Mouse (Mus musculus): ENCODE measurements around the gene Eef1e1.
"Not testable (repeated sequence)": the region's sequence is repeated elsewhere in the genome, so short reads cannot be mapped to it uniquely, and the experiment has no call there.

Gene Eef1e1

GRCm38 (mm10) chr13:38658528-38659280 lies at the start of gene Eef1e1:
Eef1e1 (minus strand) TSS chr13:38659058.
- DNase-seq: peak; percentile 90 to 93

GRCm38 (mm10) chr13:38690845-38691244 lies 32.0 kb upstream of the Eef1e1 start:
- no peak for DNase-seq

DNA sequence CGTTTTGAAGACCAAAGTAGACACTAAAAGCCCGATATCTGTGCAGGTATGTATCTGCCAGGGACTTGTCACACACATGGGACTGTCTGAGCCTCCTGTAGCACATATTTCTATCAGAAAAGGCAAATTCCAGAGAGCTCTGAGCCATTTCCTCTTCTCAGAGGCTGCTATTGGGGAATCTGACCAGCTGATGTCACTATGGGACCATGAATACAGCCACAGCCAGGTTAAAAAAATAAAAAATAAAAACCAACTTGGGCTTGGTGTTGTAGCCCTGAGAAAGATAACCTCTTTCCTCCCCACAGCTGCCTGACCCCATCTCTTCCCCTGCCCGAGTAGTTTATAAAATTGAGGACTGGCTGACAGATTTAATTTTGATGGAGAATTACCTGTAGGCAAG lies 31.2 kb upstream of the Eef1e1 start:
- DNase-seq: peak in 1 of 2 experiments; percentile 10

- DNase-seq: no peak
Observed at GRCm38 (mm10) chr13:38688761-38689160, 29.9 kb upstream of the Eef1e1 start.

GRCm38 (mm10) chr13:38672336-38672735 lies 13.5 kb upstream of the Eef1e1 start:
- DNase-seq: no peak

GRCm38 (mm10) chr13:38671451-38671850 lies 12.6 kb upstream of the Eef1e1 start:
- not testable (repeated sequence) for DNase-seq

- no peak for DNase-seq
Observed at GRCm38 (mm10) chr13:38670051-38670450, 11.2 kb upstream of the Eef1e1 start.

- DNase-seq: no peak
Observed at GRCm38 (mm10) chr13:38668514-38668913, 9.7 kb upstream of the Eef1e1 start.

DNA sequence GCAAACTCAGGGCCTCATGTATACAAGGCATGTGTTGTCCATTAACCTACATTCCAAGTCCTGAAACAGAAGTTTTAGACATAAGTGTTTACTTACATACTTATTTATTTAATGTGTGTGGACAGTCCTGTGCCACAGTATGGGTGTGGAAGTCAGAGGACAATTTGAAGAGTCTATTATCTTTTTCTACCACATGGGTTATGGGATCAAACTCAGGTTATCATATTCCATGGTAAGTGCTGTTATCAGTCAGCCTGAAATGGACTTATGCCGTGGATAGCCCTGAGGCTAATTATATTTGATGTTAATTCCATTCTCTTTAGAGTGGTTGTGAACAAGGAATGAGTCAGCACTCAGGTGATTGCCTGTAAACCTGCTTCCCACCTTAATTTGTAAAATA lies 5.9 kb upstream of the Eef1e1 start:
- no peak for DNase-seq

GRCm38 (mm10) chr13:38659524-38660136 lies 772 bp upstream of the Eef1e1 start:
- no peak for DNase-seq

DNA sequence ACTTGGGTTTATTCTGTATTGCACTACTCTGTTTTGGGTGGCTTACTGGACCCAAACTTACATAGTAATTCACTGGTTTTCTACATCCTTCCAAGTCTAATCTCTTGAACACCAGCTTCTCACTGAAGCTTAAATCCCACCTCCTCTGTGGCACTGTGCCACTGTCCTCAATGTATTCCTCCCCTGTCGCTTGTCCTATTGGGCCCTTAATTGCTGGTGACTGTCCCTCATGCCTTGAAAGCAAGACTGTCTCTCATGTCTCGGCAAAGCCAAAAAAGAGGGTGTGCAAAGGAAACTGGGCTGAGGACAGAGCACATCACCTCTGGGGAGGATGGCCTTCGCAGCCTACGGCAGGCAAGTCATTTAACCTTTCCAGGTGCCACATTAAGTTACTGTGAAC lies 993 bp downstream of the Eef1e1 start:
- no peak for DNase-seq

DNA sequence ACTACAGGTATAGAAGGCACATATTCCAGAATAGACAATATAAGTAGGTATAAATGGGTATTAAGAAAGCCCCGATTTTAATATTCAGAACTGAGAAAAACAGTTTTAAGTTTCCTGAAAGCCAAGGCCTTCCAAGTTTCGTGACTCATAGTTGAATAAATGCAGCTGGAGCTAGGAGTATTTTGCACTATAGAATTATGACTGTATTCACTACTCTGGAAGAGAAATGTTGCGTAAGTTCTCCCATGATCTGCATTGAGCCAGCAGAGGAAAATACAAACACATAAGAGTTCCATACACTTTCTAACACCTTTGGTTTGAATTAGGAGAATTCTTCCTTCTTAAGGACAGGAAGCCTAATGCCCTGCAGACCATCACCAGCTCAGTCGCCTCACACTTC lies 8.6 kb downstream of the Eef1e1 start:
- DNase-seq: no peak

GRCm38 (mm10) chr13:38649069-38649468 lies 9.8 kb downstream of the Eef1e1 start:
- no peak for DNase-seq

GRCm38 (mm10) chr13:38641414-38641813 lies 17.4 kb downstream of the Eef1e1 start:
- DNase-seq: no peak

- no peak for DNase-seq
Observed at GRCm38 (mm10) chr13:38640961-38641360, 17.9 kb downstream of the Eef1e1 start.

- DNase-seq: no peak
Observed at GRCm38 (mm10) chr13:38638694-38639093, 20.2 kb downstream of the Eef1e1 start.

- DNase-seq: peak; percentile 97 to 99
Observed at GRCm38 (mm10) chr13:38634800-38635269, 24.0 kb downstream of the Eef1e1 start, which contains the start of gene Bloc1s5. Bloc1s5 (minus strand) TSS chr13:38635109.

- peak in 1 of 2 experiments; percentile 18 for DNase-seq
Observed at GRCm38 (mm10) chr13:38634256-38634799, 24.5 kb downstream of the Eef1e1 start.

DNA sequence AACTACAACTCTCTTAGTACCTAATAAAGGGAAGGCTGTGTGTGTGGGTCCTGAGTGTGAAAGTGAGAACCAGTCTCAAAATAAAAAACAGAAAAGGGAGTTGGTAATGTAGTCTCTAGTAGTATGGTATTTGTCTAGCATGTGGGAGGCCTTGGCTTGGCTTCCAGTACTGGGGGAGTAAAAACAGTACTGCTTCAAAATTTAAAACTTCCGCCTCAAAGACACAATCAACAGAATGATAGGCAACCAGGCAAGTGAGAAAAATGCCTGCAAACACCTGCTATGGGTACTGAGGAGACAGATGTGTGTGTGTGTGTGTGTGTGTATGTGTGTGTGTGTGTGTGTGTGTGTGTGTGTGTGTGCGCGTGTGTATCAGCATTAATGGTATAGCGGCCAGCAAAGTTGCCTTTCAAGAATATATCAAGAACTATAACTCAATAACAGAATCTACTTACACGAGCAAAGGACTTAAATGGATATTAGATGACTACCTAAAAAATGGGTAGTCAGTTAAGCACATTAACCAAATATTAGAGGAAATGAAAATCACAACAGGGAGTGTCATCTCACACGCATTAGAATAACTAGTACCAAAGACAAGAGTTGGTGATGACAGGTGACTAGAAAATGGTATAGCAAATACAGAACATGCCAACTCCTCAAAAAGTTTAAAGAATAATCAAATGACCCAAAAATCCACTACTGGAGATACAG lies 25.4 kb downstream of the Eef1e1 start:
- DNase-seq: no peak

DNA sequence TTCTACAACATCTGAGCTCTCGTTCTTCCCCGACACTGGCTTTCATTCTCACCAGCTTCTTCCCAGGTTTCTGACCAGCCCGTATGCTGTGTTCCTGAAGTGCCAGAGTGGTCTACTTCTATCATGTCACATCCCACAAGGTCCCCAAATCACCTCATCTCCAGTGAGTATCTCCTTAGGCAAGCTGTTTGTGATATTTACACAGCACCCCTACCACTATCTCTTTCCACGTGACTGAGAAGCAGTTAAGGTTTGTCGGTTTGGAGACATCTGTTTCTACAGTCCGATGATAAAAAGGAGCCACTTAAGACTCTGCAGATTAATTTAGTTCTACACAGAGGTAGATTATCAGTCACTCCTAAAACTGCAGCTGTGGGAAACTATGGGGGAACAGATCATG lies 26.3 kb downstream of the Eef1e1 start:
- no peak for DNase-seq

DNA sequence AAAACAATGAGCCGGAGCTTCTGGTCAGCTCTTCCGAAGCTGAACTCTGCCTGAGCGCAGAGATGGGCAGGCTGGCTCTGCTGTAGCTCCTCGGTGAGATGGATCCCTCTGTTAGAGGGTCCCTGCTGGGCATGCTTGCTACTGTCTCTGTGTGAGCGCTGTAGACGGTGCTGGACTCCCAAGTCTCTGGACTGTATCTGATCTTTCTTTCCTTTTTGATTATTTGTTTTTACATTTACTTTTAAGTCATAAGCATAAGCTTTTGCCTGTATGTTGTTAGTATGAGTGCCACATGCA lies 32.7 kb downstream of the Eef1e1 start:
- DNase-seq: no peak

DNA sequence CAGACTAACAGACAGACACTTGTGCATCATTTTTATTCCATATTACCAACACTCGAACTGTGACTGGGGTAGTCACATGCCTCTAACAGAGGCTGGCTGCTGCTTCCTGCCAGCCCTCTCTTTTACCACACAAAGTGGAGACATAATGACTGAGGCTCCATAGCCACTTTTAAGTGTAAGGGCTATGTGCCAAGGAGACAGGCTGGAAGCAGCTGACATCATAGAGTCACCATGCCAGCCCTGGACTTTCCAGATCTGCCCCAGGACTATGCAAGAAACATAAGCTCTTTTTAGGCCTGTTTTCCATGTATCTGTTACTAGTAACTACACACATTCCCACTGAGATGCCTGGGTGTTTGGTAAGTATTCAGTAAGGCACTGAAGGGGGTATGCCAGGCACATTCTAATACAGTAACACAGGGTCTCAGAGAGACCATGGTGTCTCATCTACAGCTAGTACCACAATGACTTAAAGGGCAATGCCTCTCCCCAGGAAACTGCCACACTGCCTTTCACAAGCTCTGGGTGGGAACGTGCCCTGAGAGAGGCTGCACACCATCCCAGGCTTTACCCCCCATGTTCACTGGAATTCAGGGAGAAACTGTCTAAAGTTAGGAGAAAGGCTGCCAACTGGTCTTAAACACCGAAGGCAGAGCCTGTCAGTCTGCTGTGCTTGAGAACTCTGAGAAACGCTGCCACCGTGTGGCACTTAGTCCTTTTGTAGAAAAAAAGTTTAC lies 33.2 kb downstream of the Eef1e1 start:
- DNase-seq: peak in 1 of 2 experiments; percentile 15

Measured in cerebellum, postnatal 36 days (tissue).